Mouse (Mus musculus): ENCODE data around the gene Ccdc187. TPM values are rescaled to one million over a fixed set of nuclear protein-coding genes. Genes with fewer than 3 reads are reported as not detected.

Ccdc187 gene
- polyA plus RNA-seq, 1 experiment from 2014 or later, result 0.27 TPM

GRCm38 (mm10) chr2:26317371-26317770 is 23.0 kb upstream of the Ccdc187 start:
- Histone ChIP-seq H3K4me2 (ENCODE audit: low read depth, low read length) (peak overlapping the region; percentile 68), H3K27me3 (replicated peaks; ENCODE audit: control insufficient read depth, insufficient read depth, low read length) (no peaks in the 10 kb centered on the region), H3K4me1 (ENCODE audit: control insufficient read depth, insufficient read depth, low read length) (peaks cover 31% of the 10 kb centered on the region), H3K4me3 (ENCODE audit: low read length) (no peak overlapping the region), H3K36me3 (ENCODE audit: control insufficient read depth, insufficient read depth, low read length) (no peaks in the 10 kb centered on the region), H3K9ac (ENCODE audit: low read depth, low read length) (peak overlapping the region; percentile 91; the same call in 1 of the 2 replicates), H3K27ac (ENCODE audit: low read length) (no peak overlapping the region), H3K9me3 (ENCODE audit: control insufficient read depth, low read length) (no peaks in the 10 kb centered on the region)
- 62% methylated on average over 3 of the region's 3 CpGs for WGBS
- ATAC-seq, result no peak

GRCm38 (mm10) chr2:26316576-26317246 is 22.4 kb upstream of the Ccdc187 start:
- Histone ChIP-seq H3K27ac (ENCODE audit: low read length) (peak overlapping the region; percentile 95), H3K4me3 (ENCODE audit: low read length) (peak overlapping the region; percentile 82), H3K4me1 (ENCODE audit: control insufficient read depth, insufficient read depth, low read length) (peaks cover 31% of the 10 kb centered on the region), H3K9me3 (ENCODE audit: control insufficient read depth, low read length) (no peaks in the 10 kb centered on the region), H3K4me2 (ENCODE audit: low read depth, low read length) (peak overlapping the region; percentile 68), H3K27me3 (replicated peaks; ENCODE audit: control insufficient read depth, insufficient read depth, low read length) (no peaks in the 10 kb centered on the region), H3K36me3 (ENCODE audit: control insufficient read depth, insufficient read depth, low read length) (no peaks in the 10 kb centered on the region), H3K9ac (ENCODE audit: low read depth, low read length) (peak overlapping the region; percentile 91)
- 49% methylated on average over 9 of the region's 9 CpGs for WGBS
- no peak for ATAC-seq

GRCm38 (mm10) chr2:26315925-26316311 is 21.6 kb upstream of the Ccdc187 start:
- Histone ChIP-seq H3K27me3 (replicated peaks; ENCODE audit: control insufficient read depth, insufficient read depth, low read length) (no peaks in the 10 kb centered on the region), H3K4me2 (ENCODE audit: low read depth, low read length) (peak overlapping the region; percentile 68), H3K27ac (ENCODE audit: low read length) (peak overlapping the region; percentile 95), H3K36me3 (ENCODE audit: control insufficient read depth, insufficient read depth, low read length) (no peaks in the 10 kb centered on the region), H3K4me1 (ENCODE audit: control insufficient read depth, insufficient read depth, low read length) (peaks cover 31% of the 10 kb centered on the region), H3K9ac (ENCODE audit: low read depth, low read length) (peak overlapping the region; percentile 91), H3K4me3 (ENCODE audit: low read length) (peak overlapping the region; percentile 82), H3K9me3 (ENCODE audit: control insufficient read depth, low read length) (no peaks in the 10 kb centered on the region)
- peak; percentile 68 for ATAC-seq
- 2% methylated on average over 11 of the region's 11 CpGs for WGBS

GRCm38 (mm10) chr2:26315072-26315924 is 20.9 kb upstream of the Ccdc187 start, which contains the start of gene Gpsm1:
TSS of gene Gpsm1 (plus strand) at chr2:26315515.
- ATAC-seq, result peak; percentile 82
- peaks cover 31% of the 10 kb centered on the region for H3K4me1 ChIP-seq (ENCODE audit: control insufficient read depth, insufficient read depth, low read length)
- WGBS, result 1% methylated on average over 62 of the region's 66 CpGs

GRCm38 (mm10) chr2:26314281-26315071 is 20.1 kb upstream of the Ccdc187 start:
- peaks cover 33% of the 10 kb centered on the region for H3K4me1 ChIP-seq (ENCODE audit: control insufficient read depth, insufficient read depth, low read length)
- H3K27me3 ChIP-seq (replicated peaks; ENCODE audit: control insufficient read depth, insufficient read depth, low read length), result no peaks in the 10 kb centered on the region
- peak overlapping the region; percentile 91; the same call in 1 of the 2 replicates for H3K9ac ChIP-seq (ENCODE audit: low read depth, low read length)
- H3K4me2 ChIP-seq (ENCODE audit: low read depth, low read length), result peak overlapping the region; percentile 68; the same call in 1 of the 2 replicates
- WGBS, result 46% methylated on average over 13 of the region's 13 CpGs
- no peaks in the 10 kb centered on the region for H3K9me3 ChIP-seq (ENCODE audit: control insufficient read depth, low read length)
- ATAC-seq, result peak; percentile 9; the same call in 1 of the 2 replicates
- H3K4me3 ChIP-seq (ENCODE audit: low read length), result peak overlapping the region; percentile 82; the same call in 1 of the 2 replicates
- H3K36me3 ChIP-seq (ENCODE audit: control insufficient read depth, insufficient read depth, low read length), result no peaks in the 10 kb centered on the region
- peak overlapping the region; percentile 95 for H3K27ac ChIP-seq (ENCODE audit: low read length)

More at GRCm38 (mm10) chr2:26315072-26315924, 20.9 kb upstream of the Ccdc187 start, which contains the start of gene Gpsm1:
- Histone ChIP-seq H3K36me3 (ENCODE audit: control insufficient read depth, insufficient read depth, low read length) (no peaks in the 10 kb centered on the region), H3K9me3 (ENCODE audit: control insufficient read depth, low read length) (no peaks in the 10 kb centered on the region), H3K4me3 (ENCODE audit: low read length) (peak within 1 kb of the TSS; percentile 82), H3K27me3 (replicated peaks; ENCODE audit: control insufficient read depth, insufficient read depth, low read length) (no peaks in the 10 kb centered on the region), H3K27ac (ENCODE audit: low read length) (peak within 1 kb of the TSS; percentile 95), H3K4me2 (ENCODE audit: low read depth, low read length) (peak within 1 kb of the TSS; percentile 68), H3K9ac (ENCODE audit: low read depth, low read length) (peak within 1 kb of the TSS; percentile 91)

GRCm38 (mm10) chr2:26313394-26313793 is 19.0 kb upstream of the Ccdc187 start:
- 92% methylated on average over 1 of the region's 1 CpGs for WGBS
- H3K9ac ChIP-seq (ENCODE audit: low read depth, low read length), result no peak overlapping the region
- no peak overlapping the region for H3K27ac ChIP-seq (ENCODE audit: low read length)
- no peaks in the 10 kb centered on the region for H3K36me3 ChIP-seq (ENCODE audit: control insufficient read depth, insufficient read depth, low read length)
- no peaks in the 10 kb centered on the region for H3K27me3 ChIP-seq (replicated peaks; ENCODE audit: control insufficient read depth, insufficient read depth, low read length)
- no peak overlapping the region for H3K4me2 ChIP-seq (ENCODE audit: low read depth, low read length)
- H3K4me3 ChIP-seq (ENCODE audit: low read length), result no peak overlapping the region
- H3K4me1 ChIP-seq (ENCODE audit: control insufficient read depth, insufficient read depth, low read length), result peaks cover 38% of the 10 kb centered on the region
- no peak for ATAC-seq
- H3K9me3 ChIP-seq (ENCODE audit: control insufficient read depth, low read length), result no peaks in the 10 kb centered on the region

GRCm38 (mm10) chr2:26312812-26313211 is 18.5 kb upstream of the Ccdc187 start:
- ATAC-seq, result no peak
- Histone ChIP-seq H3K27ac (ENCODE audit: low read length) (no peak overlapping the region), H3K9me3 (ENCODE audit: control insufficient read depth, low read length) (no peaks in the 10 kb centered on the region), H3K4me1 (ENCODE audit: control insufficient read depth, insufficient read depth, low read length) (peaks cover 33% of the 10 kb centered on the region), H3K36me3 (ENCODE audit: control insufficient read depth, insufficient read depth, low read length) (no peaks in the 10 kb centered on the region), H3K9ac (ENCODE audit: low read depth, low read length) (no peak overlapping the region), H3K27me3 (replicated peaks; ENCODE audit: control insufficient read depth, insufficient read depth, low read length) (no peaks in the 10 kb centered on the region), H3K4me3 (ENCODE audit: low read length) (no peak overlapping the region), H3K4me2 (ENCODE audit: low read depth, low read length) (no peak overlapping the region)
- WGBS, result 69% methylated on average over 2 of the region's 2 CpGs

- Histone ChIP-seq H3K9ac (ENCODE audit: low read depth, low read length) (no peak overlapping the region), H3K36me3 (ENCODE audit: control insufficient read depth, insufficient read depth, low read length) (no peaks in the 10 kb centered on the region), H3K4me1 (ENCODE audit: control insufficient read depth, insufficient read depth, low read length) (peaks cover 26% of the 10 kb centered on the region), H3K27me3 (replicated peaks; ENCODE audit: control insufficient read depth, insufficient read depth, low read length) (no peaks in the 10 kb centered on the region), H3K4me2 (ENCODE audit: low read depth, low read length) (no peak overlapping the region), H3K9me3 (ENCODE audit: control insufficient read depth, low read length) (no peaks in the 10 kb centered on the region), H3K27ac (ENCODE audit: low read length) (no peak overlapping the region), H3K4me3 (ENCODE audit: low read length) (no peak overlapping the region)
- 68% methylated on average over 5 of the region's 5 CpGs for WGBS
- no peak for ATAC-seq
Measured at GRCm38 (mm10) chr2:26311936-26312335, 17.6 kb upstream of the Ccdc187 start.

- H3K27ac ChIP-seq (ENCODE audit: low read length), result peak overlapping the region; percentile 86
- ATAC-seq, result peak; percentile 83
- H3K27me3 ChIP-seq (replicated peaks; ENCODE audit: control insufficient read depth, insufficient read depth, low read length), result no peaks in the 10 kb centered on the region
- H3K36me3 ChIP-seq (ENCODE audit: control insufficient read depth, insufficient read depth, low read length), result no peaks in the 10 kb centered on the region
- 15% methylated on average over 10 of the region's 10 CpGs for WGBS
- H3K4me3 ChIP-seq (ENCODE audit: low read length), result no peak overlapping the region
- H3K4me1 ChIP-seq (ENCODE audit: control insufficient read depth, insufficient read depth, low read length), result peaks cover 14% of the 10 kb centered on the region
- H3K9ac ChIP-seq (ENCODE audit: low read depth, low read length), result no peak overlapping the region
- no peak overlapping the region for H3K4me2 ChIP-seq (ENCODE audit: low read depth, low read length)
- H3K9me3 ChIP-seq (ENCODE audit: control insufficient read depth, low read length), result no peaks in the 10 kb centered on the region
Measured at GRCm38 (mm10) chr2:26309739-26310138, 15.4 kb upstream of the Ccdc187 start.

All from intestine, embryonic 16.5 days (tissue).